Mouse (Mus musculus) lung, embryonic 15.5 days (tissue): ENCODE measurements at regions not wholly inside any gene's neighbourhood (a gene's known extent, or its start where the extent isn't known, plus 50 kb on each side); places are given as distances from the start of the nearest gene placed in this dataset.

Experiments used
- ATAC-seq: fragments of 200-750 bp; cut with Nextera tagmentation; 2 replicates; pipeline ENCODE4 v1.8.0; 2017; ENCODE audit warnings: moderate number of reproducible peaks, borderline replicate concordance; ENCODE audit not compliant: low FRiP score, low TSS enrichment; ENCODE audit errors: extremely low read depth
- H3K27ac ChIP-seq: fragments of 300-500 bp; sonication (generic); 2 replicates; pipeline ENCODE4 v1.5.1; 2015; ENCODE audit warnings: moderate library complexity, mild to moderate bottlenecking, inconsistent platforms
- H3K27me3 ChIP-seq: fragments of 300-500 bp; sonication (generic); 2 replicates; pipeline ENCODE4 v1.6.1; 2015; ENCODE audit warnings: inconsistent platforms
- H3K36me3 ChIP-seq: fragments of 300-500 bp; sonication (generic); 2 replicates; pipeline ENCODE4 v1.6.1; 2015; ENCODE audit warnings: inconsistent platforms
- H3K4me1 ChIP-seq: fragments of 300-500 bp; sonication (generic); 2 replicates; pipeline ENCODE4 v1.6.1; 2015; ENCODE audit warnings: inconsistent platforms
- H3K4me2 ChIP-seq: fragments of 300-500 bp; sonication (generic); 2 replicates; pipeline ENCODE4 v1.6.1; 2015; ENCODE audit warnings: inconsistent platforms, mild to moderate bottlenecking, moderate library complexity
- H3K4me3 ChIP-seq: fragments of 300-500 bp; sonication (generic); 2 replicates; pipeline ENCODE4 v1.5.1; 2015; ENCODE audit warnings: mild to moderate bottlenecking, inconsistent platforms
- H3K9ac ChIP-seq: fragments of 300-500 bp; sonication (generic); 2 replicates; pipeline ENCODE4 v1.6.1; 2015; ENCODE audit warnings: inconsistent platforms
- H3K9me3 ChIP-seq: fragments of 300-500 bp; sonication (generic); 2 replicates; pipeline ENCODE4 v1.6.1; 2016; ENCODE audit warnings: inconsistent platforms
- WGBS: fragments of 180-500 bp; shearing (Covaris S2); methylation state at CpG from one replicate; pipeline ENCODE4 v1.1.7; 2015; 5-methylcytosine and 5-hydroxymethylcytosine counted together

DNA sequence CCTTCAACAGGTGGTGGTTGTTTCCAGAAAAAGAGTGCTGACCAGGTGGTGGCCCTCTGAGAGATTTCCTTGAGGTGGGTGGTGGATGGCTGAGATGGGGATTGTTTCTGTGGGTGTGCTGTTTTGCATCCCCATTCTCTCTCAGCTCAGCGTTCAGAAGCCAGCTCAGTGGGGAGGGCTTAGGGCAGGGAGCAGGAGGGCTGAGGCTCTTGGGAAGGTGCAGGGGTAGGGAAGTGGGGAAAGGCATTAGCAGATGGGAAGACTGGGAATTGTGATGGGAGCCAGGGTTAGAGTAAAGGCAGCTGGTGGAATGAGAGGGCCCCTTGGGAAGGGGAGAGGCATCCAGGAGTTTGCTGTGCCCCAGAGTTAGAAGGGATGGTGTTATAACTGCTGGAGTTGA is 72.3 kb upstream of the Gjb5 start:
- WGBS, result 9% methylated on average over 1 of the region's 1 CpGs
- H3K9me3 ChIP-seq, result no peaks in the 10 kb centered on the region
- no peaks in the 10 kb centered on the region for H3K27me3 ChIP-seq
- no peak overlapping the region for H3K4me2 ChIP-seq
- no peak overlapping the region for H3K27ac ChIP-seq
- H3K36me3 ChIP-seq, result no peaks in the 10 kb centered on the region
- H3K9ac ChIP-seq, result no peak overlapping the region
- H3K4me3 ChIP-seq, result no peak overlapping the region
- no peak for ATAC-seq
- no peaks in the 10 kb centered on the region for H3K4me1 ChIP-seq

DNA sequence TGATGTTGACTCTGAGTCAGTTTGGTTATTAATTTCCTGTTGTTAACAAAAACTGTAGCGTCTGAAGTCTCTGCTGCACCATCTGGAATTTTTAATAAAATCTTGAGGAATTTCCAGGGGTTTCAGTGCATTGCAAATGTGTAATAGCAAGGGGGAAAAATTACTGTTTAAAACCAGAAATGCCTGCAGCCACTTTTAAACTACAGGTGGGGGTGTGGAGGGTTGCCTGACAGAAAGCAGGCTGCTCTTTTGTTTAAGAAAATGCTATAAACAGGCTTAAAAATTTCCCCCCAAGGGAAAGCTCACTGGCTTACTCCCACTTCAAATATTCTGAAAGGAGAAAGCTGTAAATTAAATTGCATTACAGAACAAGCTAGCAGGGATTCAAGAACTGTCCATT is 71.8 kb upstream of the Gjb5 start:
- WGBS, result 40% methylated on average over 1 of the region's 1 CpGs

DNA sequence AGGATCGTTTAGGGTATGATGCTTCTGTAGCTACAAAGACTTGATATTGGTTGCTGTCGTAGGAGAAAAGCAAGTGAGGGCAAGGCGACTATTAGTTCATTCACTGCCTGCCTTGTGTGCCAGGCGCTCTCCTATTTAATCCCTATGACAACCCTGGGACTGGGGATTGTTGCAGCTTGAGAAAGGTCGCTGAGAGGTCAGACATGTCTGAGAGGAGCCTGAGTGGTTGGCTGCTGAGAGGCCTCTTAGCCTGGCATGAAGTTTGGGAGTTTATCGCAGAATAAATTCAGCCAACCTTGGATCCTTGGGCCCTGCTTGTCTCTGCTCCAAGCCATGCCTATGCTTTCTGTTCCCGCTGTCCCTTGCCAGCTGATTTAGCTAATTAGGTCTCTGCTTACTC is 65.9 kb upstream of the Gjb5 start:
- no peak for ATAC-seq
- Histone ChIP-seq H3K9me3 (no peaks in the 10 kb centered on the region), H3K4me2 (no peak overlapping the region), H3K27ac (no peak overlapping the region), H3K27me3 (no peaks in the 10 kb centered on the region), H3K9ac (no peak overlapping the region), H3K4me3 (no peak overlapping the region), H3K36me3 (no peaks in the 10 kb centered on the region), H3K4me1 (peaks cover 13% of the 10 kb centered on the region)
- 67% methylated on average over 7 of the region's 7 CpGs for WGBS

More for the DNA sequence above, 71.8 kb upstream of the Gjb5 start:
- Histone ChIP-seq H3K4me3 (no peak overlapping the region), H3K27ac (no peak overlapping the region), H3K4me2 (no peak overlapping the region), H3K36me3 (no peaks in the 10 kb centered on the region), H3K4me1 (no peaks in the 10 kb centered on the region), H3K9ac (no peak overlapping the region), H3K27me3 (no peaks in the 10 kb centered on the region), H3K9me3 (no peaks in the 10 kb centered on the region)
- no peak for ATAC-seq

DNA sequence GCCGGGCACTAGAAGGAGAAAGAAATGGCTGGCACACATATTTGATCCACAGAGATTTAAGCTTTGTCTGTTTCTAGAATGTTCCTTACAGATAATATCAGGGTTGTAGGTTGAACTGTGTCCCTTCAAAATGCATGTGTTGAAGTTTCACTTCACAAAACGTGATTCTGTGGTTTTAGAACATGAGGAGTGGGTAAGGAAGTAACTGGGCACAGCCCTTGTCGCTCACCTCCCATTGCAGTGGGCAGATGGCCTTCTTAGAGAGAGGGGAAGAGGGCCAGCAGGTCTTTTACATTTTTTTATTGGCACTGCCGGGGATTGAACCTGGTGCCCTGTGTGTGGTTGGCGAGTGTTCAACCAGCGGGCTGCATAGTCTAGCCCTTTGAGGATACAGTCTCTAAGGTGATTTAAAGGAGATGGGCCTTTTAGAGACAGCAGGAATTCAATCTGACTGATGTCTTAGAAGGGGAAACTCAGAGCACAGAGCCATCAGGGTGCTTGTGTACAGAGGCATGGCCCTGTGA is 64.0 kb upstream of the Gjb5 start:
- no peak for ATAC-seq
- H3K27ac ChIP-seq, result no peak overlapping the region
- peaks cover 24% of the 10 kb centered on the region for H3K4me1 ChIP-seq
- no peak overlapping the region for H3K9ac ChIP-seq
- no peaks in the 10 kb centered on the region for H3K36me3 ChIP-seq
- no peak overlapping the region for H3K4me3 ChIP-seq
- no peaks in the 10 kb centered on the region for H3K27me3 ChIP-seq
- 87% methylated on average over 6 of the region's 6 CpGs for WGBS
- no peaks in the 10 kb centered on the region for H3K9me3 ChIP-seq
- H3K4me2 ChIP-seq, result no peak overlapping the region

DNA sequence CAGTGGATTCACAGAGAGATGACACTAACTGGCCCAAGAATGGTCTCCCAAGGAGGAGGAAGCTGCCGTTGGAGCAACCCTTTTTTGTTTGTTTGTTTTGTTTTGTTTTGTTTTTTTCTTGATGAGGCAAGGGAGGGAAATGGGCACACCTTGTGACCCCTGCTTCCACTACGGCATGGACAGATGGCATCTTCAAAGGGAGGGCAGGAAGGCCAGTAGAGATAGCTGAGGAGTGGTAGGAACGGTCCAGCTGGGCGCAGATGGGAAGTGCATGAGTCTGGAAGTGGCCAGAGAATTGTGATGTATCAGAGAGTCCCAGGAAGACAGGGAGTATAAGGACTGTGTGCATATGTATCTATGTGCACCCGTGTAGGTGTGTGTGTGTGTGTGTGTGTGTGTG is 63.1 kb upstream of the Gjb5 start:
- no peak overlapping the region for H3K9ac ChIP-seq
- no peak overlapping the region for H3K4me3 ChIP-seq
- no peaks in the 10 kb centered on the region for H3K36me3 ChIP-seq
- H3K4me2 ChIP-seq, result no peak overlapping the region
- H3K27me3 ChIP-seq, result no peaks in the 10 kb centered on the region
- H3K4me1 ChIP-seq, result peaks cover 31% of the 10 kb centered on the region
- WGBS, result 70% methylated on average over 5 of the region's 5 CpGs
- no peak for ATAC-seq
- H3K9me3 ChIP-seq, result no peaks in the 10 kb centered on the region
- H3K27ac ChIP-seq, result no peak overlapping the region

DNA sequence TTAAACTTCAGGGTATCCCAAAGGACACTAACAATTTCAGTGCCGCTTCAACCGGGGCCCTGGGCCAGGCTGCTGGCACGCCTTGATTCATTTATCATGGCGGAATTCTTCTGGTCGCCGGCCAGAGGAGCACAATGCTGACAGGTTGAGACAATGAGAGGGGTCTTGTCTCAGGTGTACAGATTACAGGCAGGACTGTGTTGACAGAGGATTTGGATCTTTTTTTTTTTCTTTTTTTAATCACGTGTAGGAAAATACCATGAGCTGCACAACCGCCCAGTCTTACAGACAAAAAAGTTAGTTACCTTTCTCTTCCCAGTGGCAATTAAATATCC is 61.8 kb upstream of the Gjb5 start:
- Histone ChIP-seq H3K27me3 (no peaks in the 10 kb centered on the region), H3K4me1 (peaks cover 38% of the 10 kb centered on the region), H3K4me3 (no peak overlapping the region), H3K4me2 (peak overlapping the region; percentile 22; the same call in 1 of the 2 replicates), H3K27ac (peak overlapping the region; percentile 41; the same call in 1 of the 2 replicates), H3K36me3 (no peaks in the 10 kb centered on the region), H3K9ac (no peak overlapping the region), H3K9me3 (no peaks in the 10 kb centered on the region)
- 19% methylated on average over 8 of the region's 8 CpGs for WGBS
- ATAC-seq, result no peak

DNA sequence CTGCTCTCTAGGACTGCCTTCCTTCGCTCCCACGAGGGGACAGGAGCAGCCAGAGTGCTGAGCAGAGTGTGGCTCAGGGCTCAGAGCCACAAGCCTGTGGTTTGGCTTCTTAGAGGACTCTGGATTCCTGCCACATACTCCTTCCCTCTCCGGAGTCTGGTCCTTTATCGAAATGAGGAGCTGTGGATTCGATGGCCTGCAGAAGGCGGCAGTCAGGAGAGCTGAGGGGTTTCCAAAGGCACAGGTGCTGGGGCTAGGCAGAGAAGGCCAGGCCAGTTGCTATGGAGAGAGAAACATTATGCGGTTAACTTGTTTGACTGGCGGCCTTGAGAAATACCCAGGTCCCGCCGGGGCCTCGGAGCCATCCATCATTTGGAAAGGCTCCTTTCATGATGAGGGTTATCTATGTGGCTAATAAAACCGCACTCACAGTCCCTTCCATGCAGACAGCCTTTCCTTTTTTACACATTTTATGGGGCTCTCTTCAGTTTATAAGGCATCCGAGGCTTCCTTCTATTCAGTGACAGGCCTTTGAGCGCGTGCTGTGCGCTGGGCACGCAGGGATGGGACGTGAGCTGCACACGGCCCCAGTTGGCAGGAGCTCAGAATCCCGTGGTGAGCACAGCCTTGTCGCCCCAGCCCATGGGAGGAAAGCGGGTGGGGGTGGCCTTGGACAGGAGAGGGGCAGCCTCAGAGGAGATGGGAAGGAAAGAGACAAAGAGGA is 61.2 kb upstream of the Gjb5 start:
- Histone ChIP-seq H3K9me3 (no peaks in the 10 kb centered on the region), H3K4me2 (peak overlapping the region; percentile 22; the same call in 1 of the 2 replicates), H3K4me1 (peaks cover 40% of the 10 kb centered on the region), H3K27ac (peak overlapping the region; percentile 41; the same call in 1 of the 2 replicates), H3K27me3 (no peaks in the 10 kb centered on the region), H3K9ac (no peak overlapping the region), H3K36me3 (no peaks in the 10 kb centered on the region), H3K4me3 (no peak overlapping the region)
- WGBS, result 5% methylated on average over 22 of the region's 22 CpGs
- peak; percentile 54; the same call in 1 of the 2 replicates for ATAC-seq

DNA sequence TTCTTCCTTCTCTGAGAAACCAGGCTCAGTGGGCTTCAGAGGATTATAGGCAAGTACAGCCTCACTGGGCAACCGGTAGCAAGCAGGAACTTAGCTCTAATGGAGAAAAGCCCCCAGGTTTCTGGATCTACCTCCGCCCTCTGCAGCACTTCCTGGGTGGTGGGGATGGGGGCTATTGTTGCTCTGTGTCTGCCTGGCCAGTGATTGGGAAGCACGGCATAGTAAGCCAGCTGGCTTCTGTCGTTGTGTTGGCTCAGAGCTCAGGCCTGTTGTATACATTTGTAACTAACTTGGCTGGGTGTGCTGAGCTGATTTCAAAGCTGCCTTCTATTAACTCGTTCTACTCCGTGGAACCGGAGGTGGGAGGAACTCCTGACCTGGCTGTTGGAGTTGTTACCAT is 58.9 kb upstream of the Gjb5 start:
- 23% methylated on average over 7 of the region's 7 CpGs for WGBS
- Histone ChIP-seq H3K9me3 (no peaks in the 10 kb centered on the region), H3K4me2 (peak overlapping the region; percentile 47), H3K4me1 (peaks cover 40% of the 10 kb centered on the region), H3K36me3 (no peaks in the 10 kb centered on the region), H3K4me3 (peak overlapping the region; percentile 19), H3K9ac (no peak overlapping the region), H3K27ac (peak overlapping the region; percentile 73), H3K27me3 (no peaks in the 10 kb centered on the region)
- ATAC-seq, result peak; percentile 80

DNA sequence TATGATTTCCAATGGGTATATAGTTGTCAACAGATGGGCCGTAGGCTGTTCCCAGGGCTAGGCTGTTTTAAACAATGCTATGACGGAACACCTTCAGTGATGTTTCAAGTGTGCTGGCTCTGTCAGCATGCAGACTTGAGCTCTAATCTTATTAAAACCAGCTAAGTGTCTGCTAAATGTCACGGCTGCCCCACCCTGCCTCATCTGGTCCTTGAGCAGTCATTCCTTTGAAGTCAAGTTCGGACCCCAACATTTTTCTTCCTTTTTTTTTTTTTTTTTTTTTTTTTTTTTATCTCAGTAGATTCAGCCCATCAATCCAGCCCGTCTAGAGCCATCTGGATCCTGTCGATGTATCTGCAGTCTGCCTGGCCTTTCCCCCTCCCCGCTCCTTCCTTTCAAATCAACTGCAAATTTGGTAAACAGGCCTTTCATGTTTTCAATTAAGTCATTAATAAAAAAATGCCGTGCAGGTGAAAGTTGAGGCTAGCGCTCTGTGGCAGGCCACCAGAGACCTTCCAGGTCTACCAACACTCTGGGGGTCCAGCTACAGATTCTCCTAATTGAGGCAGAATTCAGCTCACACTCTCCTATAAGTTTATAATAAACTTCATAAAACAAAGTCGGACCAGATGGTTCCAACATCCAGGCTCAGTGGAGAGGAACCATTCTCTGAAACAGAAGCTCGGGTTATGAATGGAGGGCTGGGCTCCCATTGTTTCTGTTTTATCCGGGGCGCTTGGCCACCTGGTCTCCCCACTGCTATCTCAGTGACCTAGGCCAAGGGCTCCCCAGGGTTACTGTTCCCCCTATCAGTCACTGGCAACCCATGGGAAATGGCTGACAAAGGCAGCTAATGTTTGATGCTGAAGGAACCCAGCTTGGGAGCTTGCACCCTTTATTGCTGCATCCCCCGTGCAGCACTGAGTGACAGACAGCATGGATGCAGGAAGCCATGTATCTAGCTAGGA is 56.3 kb upstream of the Gjb5 start:
- H3K4me2 ChIP-seq, result no peak overlapping the region
- no peak overlapping the region for H3K9ac ChIP-seq
- peaks cover 39% of the 10 kb centered on the region for H3K4me1 ChIP-seq
- no peaks in the 10 kb centered on the region for H3K36me3 ChIP-seq
- no peaks in the 10 kb centered on the region for H3K27me3 ChIP-seq
- WGBS, result 29% methylated on average over 14 of the region's 14 CpGs
- H3K9me3 ChIP-seq, result no peaks in the 10 kb centered on the region
- no peak overlapping the region for H3K4me3 ChIP-seq
- peak overlapping the region; percentile 48 for H3K27ac ChIP-seq
- no peak for ATAC-seq
